Mouse (Mus musculus): ENCODE data around the gene Xlr4c.
"Not testable (repeated sequence)": the region's sequence is repeated elsewhere in the genome, so short reads cannot be mapped to it uniquely, and the experiment has no call there.

Xlr4c gene

DNA sequence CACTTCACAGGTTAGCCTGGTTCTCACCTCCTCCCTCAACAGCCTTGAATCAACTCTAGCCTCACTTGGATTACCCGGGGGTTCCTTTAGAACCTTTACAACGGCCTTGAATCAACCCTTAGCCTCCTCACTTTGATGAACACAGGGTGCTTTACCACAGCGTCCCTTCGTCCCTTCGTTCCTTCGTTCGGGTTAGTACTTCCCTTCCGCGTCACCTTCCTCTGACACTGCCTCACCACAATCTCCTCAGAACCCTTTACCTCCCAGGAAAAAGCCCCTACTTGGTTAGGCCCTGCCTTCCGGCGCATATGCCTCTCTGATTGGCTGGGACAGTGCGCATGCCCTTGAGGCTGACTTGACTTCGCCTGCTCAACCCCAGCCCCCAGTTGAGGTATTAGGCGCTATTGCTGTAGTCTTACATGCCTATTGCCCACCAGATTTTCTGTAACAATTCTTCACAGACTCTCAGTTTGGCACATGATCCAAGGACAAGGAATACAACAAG, at the start of gene Xlr4c:
Gene Xlr4c (minus strand): TSS at position 310 of the 505 bp plus-strand sequence.
- DNase-seq (ENCODE audit: low read depth), result not testable (repeated sequence)

DNA sequence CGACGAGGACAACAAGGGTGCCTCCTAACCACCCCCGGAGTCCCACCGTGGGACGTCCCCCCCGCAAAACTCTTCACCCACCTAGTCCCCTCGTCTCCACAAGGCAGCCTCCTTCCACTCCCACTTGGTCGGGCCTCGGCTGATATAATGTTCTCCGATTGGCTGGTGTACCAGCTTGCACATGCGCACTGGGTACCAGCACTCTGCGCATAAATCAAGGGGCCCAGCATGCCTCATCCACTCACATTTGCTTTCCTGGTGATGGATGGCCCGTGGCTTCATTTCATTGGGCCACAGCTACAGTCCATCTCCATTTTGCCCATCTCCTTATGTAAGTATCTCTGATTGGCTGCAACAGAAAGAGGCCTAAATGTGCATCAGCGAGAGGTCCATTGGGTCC, 22.3 kb upstream of the Xlr4c start, which contains the start of gene Xlr3c:
Gene Xlr3c (minus strand): TSS at position 121 of the 400 bp plus-strand sequence.
- DNase-seq (ENCODE audit: low read depth), result not testable (repeated sequence)

- DNase-seq (ENCODE audit: low read depth), result not testable (repeated sequence)
Measured at GRCm38 (mm10) chrX:73262428-73262827, 19.5 kb upstream of the Xlr4c start.

GRCm38 (mm10) chrX:73229288-73229687, 13.6 kb downstream of the Xlr4c start:
- DNase-seq (ENCODE audit: low read depth), result peak; percentile 3

GRCm38 (mm10) chrX:73228606-73229214, 14.2 kb downstream of the Xlr4c start:
- DNase-seq (ENCODE audit: low read depth), result peak; percentile 10

- peak; percentile 50 for DNase-seq (ENCODE audit: low read depth)
Measured at GRCm38 (mm10) chrX:73227914-73228605, 14.9 kb downstream of the Xlr4c start, which contains the start of gene F8a. TSS of gene F8a (plus strand) at chrX:73228291.

DNA sequence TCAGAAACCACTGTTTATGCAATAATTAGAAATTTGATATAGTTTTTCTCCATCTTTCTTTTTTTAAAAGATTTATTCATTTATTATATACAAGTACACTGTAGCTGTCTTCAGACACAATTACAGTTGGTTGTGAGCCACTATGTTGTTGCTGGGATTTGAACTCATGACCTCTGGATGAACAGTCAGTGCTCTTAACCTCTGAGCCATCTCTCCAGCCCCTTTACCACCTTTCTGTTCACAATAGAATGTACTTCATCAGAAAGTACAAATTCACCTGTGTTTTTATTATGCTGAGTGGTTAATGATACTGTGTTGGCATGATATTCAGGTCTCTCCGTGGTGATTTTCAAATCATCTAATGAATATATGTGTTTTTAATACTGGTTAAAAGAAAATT, 17.6 kb downstream of the Xlr4c start:
- DNase-seq (ENCODE audit: low read depth), result no peak

GRCm38 (mm10) chrX:73213819-73214564, 28.9 kb downstream of the Xlr4c start, which contains the start of gene Xlr4b:
TSS of gene Xlr4b (plus strand) at chrX:73214333.
- DNase-seq (ENCODE audit: low read depth), result not testable (repeated sequence)

DNA sequence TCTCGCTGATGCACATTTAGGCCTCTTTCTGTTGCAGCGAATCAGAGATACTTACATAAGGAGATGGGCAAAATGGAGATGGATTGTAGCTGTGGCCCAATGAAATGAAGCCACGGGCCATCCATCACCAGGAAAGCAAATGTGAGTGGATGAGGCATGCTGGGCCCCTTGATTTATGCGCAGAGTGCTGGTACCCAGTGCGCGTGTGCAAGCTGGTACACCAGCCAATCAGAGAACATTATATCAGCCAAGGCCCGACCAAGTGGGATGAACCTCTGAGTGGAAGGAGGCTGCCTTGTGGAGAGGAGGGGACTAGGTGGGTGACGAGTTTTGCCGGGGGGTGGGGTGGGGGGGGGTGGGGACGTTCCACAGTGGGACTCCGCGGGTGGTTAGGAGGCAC, 51.0 kb downstream of the Xlr4c start, which contains the start of gene Xlr3b:
Gene Xlr3b (plus strand): TSS at position 274 of the 400 bp plus-strand sequence.
- DNase-seq (ENCODE audit: low read depth), result not testable (repeated sequence)

All from c-Kit-positive CD71-positive TER-119-negative erythroid progenitor cells, embryonic 14.5 days (primary cell).